1 mouse cellular context compared by ENCODE assay signal in genomic region chr13:93095097-93095791, GRCm38 (mm10).
A peak's percentile ranks its signal among the peaks of the same experiment; 100 is the strongest.
TF ChIP-seq lines count a peak whose summit lies in the region.

No protein-coding gene starts in this region.

TF ChIP-seq in CH12.LX, 34 proteins besides CTCF, POLR2A, EP300 and RAD21 (continued from another document):
- TF ChIP-seq ETS1 (conservative IDR thresholded peaks at IDR 0.05; ENCODE audit: low read depth, low read length) (peak; percentile 32), UBTF (IDR thresholded peaks at IDR 0.05; ENCODE audit: low read depth, low read length) (no peak), ELF1 (IDR thresholded peaks at IDR 0.05; ENCODE audit: low read depth, low read length) (no peak), MYC (IDR thresholded peaks at IDR 0.05; ENCODE audit: low read depth, low read length) (0 out of 2 replicates have a peak, but pooled peaks have one; percentile 7), SIN3A (IDR thresholded peaks at IDR 0.05; ENCODE audit: low read length) (no peak), PAX5 (IDR thresholded peaks at IDR 0.05; ENCODE audit: low read length) (no peak), IRF4 (IDR thresholded peaks at IDR 0.05; ENCODE audit: low read depth, low read length) (peak; percentile 56; the same call in 1 of the 2 replicates), CHD2 (IDR thresholded peaks at IDR 0.05; ENCODE audit: low read length) (peak; percentile 65; the same call in 1 of the 2 replicates), USF2 (conservative IDR thresholded peaks at IDR 0.05; ENCODE audit: low read depth, low read length) (no peak), KAT2A (IDR thresholded peaks at IDR 0.05; ENCODE audit: insufficient replicate concordance, low read length) (no peak), RCOR1 (conservative IDR thresholded peaks at IDR 0.05; ENCODE audit: low read depth, low read length) (no peak), JUND (conservative IDR thresholded peaks at IDR 0.05; ENCODE audit: low read depth, low read length) (no peak), NELFE (IDR thresholded peaks at IDR 0.05; ENCODE audit: low read depth, low read length) (peak; percentile 74), MEF2A (IDR thresholded peaks at IDR 0.05; ENCODE audit: borderline replicate concordance, low read depth, low read length) (no peak; the same call in 1 of the 2 replicates)
TF ChIP-seq in CH12.LX: peak in this region for 13.
